Mouse (Mus musculus): ENCODE data around the gene Gng8.

Gng8 gene

GRCm38 (mm10) chr7:16872478-16872877 is 19.1 kb upstream of the Gng8 start:
- Histone ChIP-seq H3K27me3 (ENCODE audit: insufficient read depth, low read length) (no peaks in the 10 kb centered on the region), H3K36me3 (ENCODE audit: insufficient read depth, low read length) (no peaks in the 10 kb centered on the region), H3K9me3 (ENCODE audit: low read length) (no peaks in the 10 kb centered on the region), H3K4me3 (replicated peaks; ENCODE audit: low read length) (no peak overlapping the region), H3K4me1 (replicated peaks; ENCODE audit: low read depth, low read length) (peaks cover 46% of the 10 kb centered on the region)
- TF ChIP-seq NANOG (IDR thresholded peaks at IDR 0.05; ENCODE audit: borderline replicate concordance, low read length) (no peak), CTCF (conservative IDR thresholded peaks at IDR 0.05; ENCODE audit: low read length) (no peak), POU5F1 (IDR thresholded peaks at IDR 0.05; ENCODE audit: borderline replicate concordance, low read length) (no peak)

GRCm38 (mm10) chr7:16873392-16873791 is 18.2 kb upstream of the Gng8 start:
- Histone ChIP-seq H3K9me3 (ENCODE audit: low read length) (no peaks in the 10 kb centered on the region), H3K36me3 (ENCODE audit: insufficient read depth, low read length) (no peaks in the 10 kb centered on the region), H3K27me3 (ENCODE audit: insufficient read depth, low read length) (no peaks in the 10 kb centered on the region), H3K4me3 (replicated peaks; ENCODE audit: low read length) (no peak overlapping the region), H3K4me1 (replicated peaks; ENCODE audit: low read depth, low read length) (peaks cover 50% of the 10 kb centered on the region)
- TF ChIP-seq CTCF (conservative IDR thresholded peaks at IDR 0.05; ENCODE audit: low read length), result no peak
- no peak for TF ChIP-seq POU5F1 (IDR thresholded peaks at IDR 0.05; ENCODE audit: borderline replicate concordance, low read length)

GRCm38 (mm10) chr7:16874190-16874589 is 17.4 kb upstream of the Gng8 start:
- Histone ChIP-seq H3K27me3 (ENCODE audit: insufficient read depth, low read length) (no peaks in the 10 kb centered on the region), H3K36me3 (ENCODE audit: insufficient read depth, low read length) (no peaks in the 10 kb centered on the region), H3K9me3 (ENCODE audit: low read length) (no peaks in the 10 kb centered on the region), H3K4me3 (replicated peaks; ENCODE audit: low read length) (peak overlapping the region; percentile 80), H3K4me1 (replicated peaks; ENCODE audit: low read depth, low read length) (peaks cover 51% of the 10 kb centered on the region)
- TF ChIP-seq CTCF (conservative IDR thresholded peaks at IDR 0.05; ENCODE audit: low read length) (peak; percentile 92), POU5F1 (IDR thresholded peaks at IDR 0.05; ENCODE audit: borderline replicate concordance, low read length) (no peak)

GRCm38 (mm10) chr7:16874756-16875309 is 16.8 kb upstream of the Gng8 start:
- TF ChIP-seq NANOG (IDR thresholded peaks at IDR 0.05; ENCODE audit: borderline replicate concordance, low read length) (no peak), CTCF (conservative IDR thresholded peaks at IDR 0.05; ENCODE audit: low read length) (no peak), POU5F1 (IDR thresholded peaks at IDR 0.05; ENCODE audit: borderline replicate concordance, low read length) (no peak)
- peaks cover 52% of the 10 kb centered on the region for H3K4me1 ChIP-seq (replicated peaks; ENCODE audit: low read depth, low read length)
- no peaks in the 10 kb centered on the region for H3K36me3 ChIP-seq (ENCODE audit: insufficient read depth, low read length)
- no peaks in the 10 kb centered on the region for H3K27me3 ChIP-seq (ENCODE audit: insufficient read depth, low read length)
- peak overlapping the region; percentile 88 for H3K4me3 ChIP-seq (replicated peaks; ENCODE audit: low read length)
- no peaks in the 10 kb centered on the region for H3K9me3 ChIP-seq (ENCODE audit: low read length)

GRCm38 (mm10) chr7:16875310-16875325 is 16.5 kb upstream of the Gng8 start, which contains the start of gene Dact3:
TSS of gene Dact3 (plus strand) at chr7:16875317.
- Histone ChIP-seq H3K4me1 (replicated peaks; ENCODE audit: low read depth, low read length) (peaks cover 52% of the 10 kb centered on the region), H3K9me3 (ENCODE audit: low read length) (no peaks in the 10 kb centered on the region), H3K27me3 (ENCODE audit: insufficient read depth, low read length) (no peaks in the 10 kb centered on the region), H3K4me3 (replicated peaks; ENCODE audit: low read length) (peak within 1 kb of the TSS; percentile 88), H3K36me3 (ENCODE audit: insufficient read depth, low read length) (no peaks in the 10 kb centered on the region)
- TF ChIP-seq POU5F1 (IDR thresholded peaks at IDR 0.05; ENCODE audit: borderline replicate concordance, low read length) (no peak), NANOG (IDR thresholded peaks at IDR 0.05; ENCODE audit: borderline replicate concordance, low read length) (no peak), CTCF (conservative IDR thresholded peaks at IDR 0.05; ENCODE audit: low read length) (no peak)

GRCm38 (mm10) chr7:16875326-16875725 is 16.3 kb upstream of the Gng8 start:
- Histone ChIP-seq H3K4me1 (replicated peaks; ENCODE audit: low read depth, low read length) (peaks cover 53% of the 10 kb centered on the region), H3K27me3 (ENCODE audit: insufficient read depth, low read length) (no peaks in the 10 kb centered on the region), H3K36me3 (ENCODE audit: insufficient read depth, low read length) (no peaks in the 10 kb centered on the region), H3K4me3 (replicated peaks; ENCODE audit: low read length) (peak overlapping the region; percentile 88), H3K9me3 (ENCODE audit: low read length) (no peaks in the 10 kb centered on the region)
- no peak for TF ChIP-seq NANOG (IDR thresholded peaks at IDR 0.05; ENCODE audit: borderline replicate concordance, low read length)
- no peak for TF ChIP-seq POU5F1 (IDR thresholded peaks at IDR 0.05; ENCODE audit: borderline replicate concordance, low read length)
- TF ChIP-seq CTCF (conservative IDR thresholded peaks at IDR 0.05; ENCODE audit: low read length), result no peak

GRCm38 (mm10) chr7:16876006-16876405 is 15.6 kb upstream of the Gng8 start:
- H3K4me1 ChIP-seq (replicated peaks; ENCODE audit: low read depth, low read length), result peaks cover 60% of the 10 kb centered on the region
- H3K4me3 ChIP-seq (replicated peaks; ENCODE audit: low read length), result peak overlapping the region; percentile 88
- no peaks in the 10 kb centered on the region for H3K27me3 ChIP-seq (ENCODE audit: insufficient read depth, low read length)
- no peak for TF ChIP-seq CTCF (conservative IDR thresholded peaks at IDR 0.05; ENCODE audit: low read length)
- TF ChIP-seq NANOG (IDR thresholded peaks at IDR 0.05; ENCODE audit: borderline replicate concordance, low read length), result no peak
- no peak for TF ChIP-seq POU5F1 (IDR thresholded peaks at IDR 0.05; ENCODE audit: borderline replicate concordance, low read length)
- no peaks in the 10 kb centered on the region for H3K36me3 ChIP-seq (ENCODE audit: insufficient read depth, low read length)
- no peaks in the 10 kb centered on the region for H3K9me3 ChIP-seq (ENCODE audit: low read length)

GRCm38 (mm10) chr7:16876608-16877007 is 15.0 kb upstream of the Gng8 start:
- Histone ChIP-seq H3K9me3 (ENCODE audit: low read length) (no peaks in the 10 kb centered on the region), H3K36me3 (ENCODE audit: insufficient read depth, low read length) (no peaks in the 10 kb centered on the region), H3K4me1 (replicated peaks; ENCODE audit: low read depth, low read length) (peaks cover 66% of the 10 kb centered on the region), H3K4me3 (replicated peaks; ENCODE audit: low read length) (peak overlapping the region; percentile 88), H3K27me3 (ENCODE audit: insufficient read depth, low read length) (no peaks in the 10 kb centered on the region)
- no peak for TF ChIP-seq POU5F1 (IDR thresholded peaks at IDR 0.05; ENCODE audit: borderline replicate concordance, low read length)
- TF ChIP-seq CTCF (conservative IDR thresholded peaks at IDR 0.05; ENCODE audit: low read length), result no peak

GRCm38 (mm10) chr7:16877717-16878116 is 13.9 kb upstream of the Gng8 start:
- no peaks in the 10 kb centered on the region for H3K9me3 ChIP-seq (ENCODE audit: low read length)
- no peaks in the 10 kb centered on the region for H3K27me3 ChIP-seq (ENCODE audit: insufficient read depth, low read length)
- H3K36me3 ChIP-seq (ENCODE audit: insufficient read depth, low read length), result no peaks in the 10 kb centered on the region
- TF ChIP-seq NANOG (IDR thresholded peaks at IDR 0.05; ENCODE audit: borderline replicate concordance, low read length) (no peak), CTCF (conservative IDR thresholded peaks at IDR 0.05; ENCODE audit: low read length) (no peak), POU5F1 (IDR thresholded peaks at IDR 0.05; ENCODE audit: borderline replicate concordance, low read length) (no peak)
- no peak overlapping the region for H3K4me3 ChIP-seq (replicated peaks; ENCODE audit: low read length)
- peaks cover 75% of the 10 kb centered on the region for H3K4me1 ChIP-seq (replicated peaks; ENCODE audit: low read depth, low read length)

All from E14TG2a.4 (cell line).